Mouse (Mus musculus) kidney, adult 8-10 months (tissue): Measurements from ENCODE around the gene Hspb1.

ENCODE experiments used
- DNase-seq, 2 experiments: peaks; one replicate each; pipeline ENCODE4 v3.0.0; 2022

Hspb1 gene

DNA sequence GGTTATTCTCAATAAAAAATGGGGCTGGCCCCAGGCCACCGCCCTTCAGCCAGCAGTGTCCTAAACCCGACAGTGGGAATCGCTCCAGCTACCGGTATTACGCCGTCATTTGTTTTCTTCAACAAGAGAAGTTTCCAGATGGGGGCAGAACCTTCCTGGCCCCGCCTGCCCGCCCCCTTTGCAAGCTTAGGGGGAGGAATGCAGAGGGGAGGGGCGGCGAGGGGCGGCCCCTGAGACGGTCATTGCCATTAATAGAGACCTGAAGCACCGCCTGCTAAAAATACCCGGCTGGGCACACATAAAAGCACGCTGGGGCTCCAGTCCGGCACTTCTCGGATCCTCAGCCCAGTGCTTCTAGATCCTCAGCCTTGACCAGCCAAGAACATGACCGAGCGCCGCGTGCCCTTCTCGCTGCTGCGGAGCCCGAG lies at the start of gene Hspb1:
Hspb1 (plus strand) TSS at position 245 of the 428 bp plus-strand sequence.
- peak; percentile 86 to 87 for DNase-seq

DNA sequence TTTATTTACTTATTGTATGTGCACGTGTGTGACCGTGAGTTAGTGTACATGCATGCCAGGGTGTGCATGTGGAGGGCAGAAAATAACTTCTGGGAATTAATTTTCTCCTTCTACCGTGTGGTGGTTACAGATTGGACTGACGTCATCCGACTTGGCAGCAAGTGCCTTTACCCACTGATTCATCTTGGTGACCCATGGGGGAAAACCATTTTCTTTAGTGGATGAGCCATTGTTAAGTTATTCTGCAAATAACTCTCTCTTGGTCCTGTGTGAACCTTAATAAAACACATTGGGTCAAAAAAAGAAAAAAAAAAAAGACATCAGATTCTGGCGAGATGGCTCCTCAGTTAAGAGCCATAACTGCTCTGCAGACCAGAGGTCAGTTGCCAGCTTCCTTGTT lies 46.1 kb upstream of the Hspb1 start:
- no peak for DNase-seq

DNA sequence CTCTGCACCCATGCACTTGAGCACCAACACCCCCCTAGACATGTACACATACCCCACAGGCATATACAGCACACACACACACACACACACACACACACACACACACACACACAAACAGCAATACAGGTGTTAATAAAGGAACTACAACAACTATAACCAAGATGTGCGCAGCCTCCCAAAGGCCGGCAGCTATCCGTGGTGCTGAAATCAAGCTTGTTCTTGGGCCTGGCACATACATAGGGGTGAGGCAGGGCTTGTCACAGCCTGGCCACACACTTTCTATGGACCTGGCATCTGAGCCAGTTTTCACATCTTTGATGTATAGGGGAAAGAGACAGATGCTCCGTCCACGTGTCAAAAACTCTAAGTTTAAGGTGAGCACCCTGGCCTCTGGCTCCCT lies 44.3 kb upstream of the Hspb1 start:
- peak in 1 of 2 experiments; percentile 13 for DNase-seq

DNA sequence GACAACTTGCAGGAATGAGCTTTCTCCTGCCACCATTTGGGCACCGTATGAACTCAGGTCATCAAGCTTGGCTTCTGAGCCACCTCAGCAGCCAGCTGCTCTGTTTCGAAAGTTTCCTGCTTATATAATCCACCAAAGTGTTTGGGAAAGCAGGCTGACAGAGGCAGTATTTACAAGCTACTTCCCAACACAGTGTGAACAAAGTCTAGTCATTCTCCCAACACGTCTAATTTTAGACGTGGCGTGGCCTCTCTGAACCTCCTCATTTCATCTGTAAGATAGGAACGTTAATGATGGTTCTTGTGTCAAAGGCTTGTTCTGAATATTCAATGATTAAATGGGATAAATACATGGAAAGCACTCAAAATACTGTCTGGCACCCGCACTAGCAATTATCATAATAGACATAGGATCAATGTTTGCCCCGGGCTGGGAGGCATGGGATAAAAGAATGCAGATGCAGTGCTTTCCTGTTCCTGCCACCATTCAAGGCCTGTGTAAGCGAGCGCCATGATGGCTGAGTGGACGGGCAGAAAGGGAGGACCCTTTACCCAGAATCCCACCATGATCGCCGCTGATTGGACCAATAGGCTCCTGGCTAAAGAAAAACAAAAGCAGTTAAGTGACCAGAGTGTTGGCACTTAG lies 41.9 kb upstream of the Hspb1 start:
- DNase-seq, result no peak

DNA sequence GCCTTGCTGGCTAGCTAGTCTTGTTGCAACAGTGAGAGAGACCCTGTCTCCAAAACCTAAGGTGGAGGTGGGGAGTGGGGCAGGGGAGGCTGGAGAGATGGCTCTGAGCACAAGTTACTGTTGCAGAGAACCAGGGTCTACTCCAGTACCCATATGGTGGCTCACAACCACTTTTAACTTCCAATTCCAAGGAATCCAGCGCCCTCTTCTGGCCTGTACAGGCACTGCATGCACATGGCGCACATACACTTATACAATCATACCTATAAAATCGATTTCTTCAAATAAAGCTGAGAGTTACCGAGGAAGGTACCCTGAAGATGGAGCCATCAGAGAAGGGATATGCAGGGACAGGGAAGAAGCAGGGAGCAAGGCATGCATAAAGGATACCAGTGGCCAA lies 40.3 kb upstream of the Hspb1 start:
- DNase-seq, result no peak

DNA sequence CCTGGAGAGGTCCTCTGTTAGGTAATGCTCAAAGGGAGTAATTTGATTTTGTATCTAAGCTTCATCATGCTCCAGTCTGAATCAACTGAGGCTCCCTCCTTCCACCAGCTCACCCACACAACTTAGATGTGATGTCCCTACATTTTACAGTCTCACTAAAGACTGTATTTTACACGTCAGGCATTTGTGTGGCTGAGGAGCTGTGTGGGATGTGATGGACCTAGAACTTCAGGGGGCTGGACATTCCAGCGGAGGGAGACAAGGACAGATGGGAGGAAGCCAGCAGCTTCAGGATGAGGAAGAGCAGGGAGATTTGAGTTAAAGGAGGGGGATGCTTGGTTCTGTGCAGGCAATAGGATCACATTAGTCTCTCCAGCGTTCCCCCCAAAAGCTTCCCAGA lies 39.8 kb upstream of the Hspb1 start:
- no peak for DNase-seq

DNA sequence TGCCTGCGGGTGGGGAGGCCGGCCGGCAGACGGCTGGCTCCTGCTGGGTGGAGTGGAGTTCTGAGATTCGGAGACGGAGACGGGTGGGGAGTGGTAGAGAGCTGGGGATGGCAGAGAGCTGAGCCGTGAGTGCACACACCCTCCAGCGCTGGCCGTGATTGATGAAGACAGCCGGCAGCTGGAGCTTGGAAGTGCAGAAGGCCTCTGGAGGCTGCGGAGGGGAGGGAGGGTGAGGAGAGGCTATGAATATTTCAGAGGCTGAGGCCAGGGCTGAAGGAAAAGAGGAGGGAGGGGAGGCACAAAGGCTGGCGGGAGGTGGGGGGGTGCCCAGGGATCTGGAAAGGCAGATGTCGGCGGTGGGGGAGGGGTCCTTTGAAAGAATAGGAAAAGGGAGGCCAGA lies 36.7 kb upstream of the Hspb1 start:
- DNase-seq, result no peak

DNA sequence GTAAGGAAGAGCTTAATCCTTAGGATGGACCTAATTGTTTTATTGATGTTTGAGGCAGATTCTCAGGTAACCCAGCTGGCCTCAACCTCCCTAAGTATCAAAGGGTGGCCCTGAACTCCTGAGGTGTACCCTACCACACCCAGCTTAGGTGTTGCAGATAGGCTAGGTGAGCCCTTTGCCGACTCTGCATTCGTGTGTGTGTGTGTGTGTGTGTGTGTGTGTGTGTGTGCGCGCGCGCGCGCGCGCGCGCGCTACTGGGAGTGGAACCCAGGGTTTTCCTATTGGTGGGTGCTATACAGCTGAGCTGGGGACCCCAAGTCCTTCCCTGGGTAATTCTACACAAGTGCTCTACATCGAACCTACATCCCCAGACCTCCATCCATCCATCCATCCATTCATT lies 36.2 kb upstream of the Hspb1 start:
- no peak for DNase-seq

DNA sequence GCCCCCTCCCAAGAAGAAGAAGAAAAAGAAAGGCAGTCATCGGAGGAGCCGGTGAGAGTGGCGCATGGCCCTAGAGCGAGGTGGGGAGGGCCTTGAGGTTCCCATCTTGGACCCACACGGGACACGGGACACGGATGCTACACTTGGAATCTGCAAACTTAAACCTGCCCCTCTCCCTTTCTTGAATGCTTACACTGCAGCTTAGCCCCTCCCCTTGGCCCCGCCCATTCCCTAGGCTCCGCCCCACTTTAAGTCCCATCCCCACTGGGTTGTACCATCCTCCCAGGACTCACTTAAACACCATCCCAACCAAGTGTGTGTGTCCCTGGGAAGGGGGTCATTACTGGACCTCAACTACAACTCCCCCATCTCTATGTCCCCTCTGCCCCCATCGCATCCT lies 35.3 kb upstream of the Hspb1 start:
- no peak for DNase-seq

DNA sequence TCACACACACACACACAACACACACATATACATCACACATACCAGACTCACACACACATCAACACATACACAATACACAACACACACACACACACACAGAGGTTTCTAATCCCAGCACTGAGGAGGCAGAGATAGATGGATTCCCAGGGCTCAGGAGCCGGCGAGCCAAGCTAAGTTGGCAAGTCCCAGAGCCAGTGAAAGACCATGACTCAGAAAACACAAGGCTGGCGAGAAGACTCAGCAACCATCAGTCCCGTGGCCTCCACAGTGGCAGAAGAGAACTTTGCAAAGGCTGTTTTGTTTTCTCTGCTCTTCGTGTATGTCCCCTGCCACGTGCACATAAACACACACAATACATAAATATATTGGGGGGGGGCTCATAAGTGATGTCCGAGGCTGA lies 34.0 kb upstream of the Hspb1 start:
- no peak for DNase-seq

DNA sequence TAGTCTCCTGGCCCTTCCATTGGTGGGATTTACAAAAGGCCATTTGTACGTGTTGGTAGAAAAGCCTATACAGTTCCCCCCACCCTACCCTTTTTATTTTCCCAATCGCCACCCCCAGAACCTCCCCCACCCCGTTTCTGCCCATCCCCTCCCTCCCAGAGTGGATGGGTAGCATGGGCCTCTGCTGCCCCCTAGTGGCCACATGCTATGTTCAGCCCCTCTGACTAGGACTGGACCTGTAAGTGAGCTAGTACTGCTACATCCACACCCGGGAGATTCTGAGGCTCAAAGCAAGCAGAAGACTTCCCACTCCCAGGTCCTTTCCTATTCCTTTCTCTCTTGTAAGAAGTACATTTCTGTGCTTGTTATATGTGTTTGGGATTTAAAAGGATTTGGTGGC lies 32.6 kb upstream of the Hspb1 start:
- DNase-seq, result peak; percentile 36 to 75

DNA sequence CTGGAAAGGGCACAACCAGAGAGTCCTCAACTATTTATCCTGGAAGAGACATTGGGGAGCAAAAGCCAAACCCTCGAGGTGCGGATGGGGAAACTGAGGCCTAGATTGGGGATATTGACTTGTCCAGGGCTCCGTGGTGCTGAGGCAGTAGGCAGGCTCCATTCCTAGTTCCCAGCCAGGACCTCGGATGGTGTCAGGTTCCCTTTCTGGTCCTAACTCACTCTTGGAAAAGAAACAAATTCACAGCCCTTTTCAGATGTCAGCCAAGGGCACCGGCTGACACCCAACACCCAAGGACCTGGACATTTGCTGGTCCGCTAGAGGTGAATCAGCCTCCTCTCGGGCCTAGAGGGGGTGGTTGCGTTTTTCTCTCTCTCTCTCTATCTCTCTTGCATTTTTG lies 21.1 kb upstream of the Hspb1 start:
- DNase-seq, result no peak

DNA sequence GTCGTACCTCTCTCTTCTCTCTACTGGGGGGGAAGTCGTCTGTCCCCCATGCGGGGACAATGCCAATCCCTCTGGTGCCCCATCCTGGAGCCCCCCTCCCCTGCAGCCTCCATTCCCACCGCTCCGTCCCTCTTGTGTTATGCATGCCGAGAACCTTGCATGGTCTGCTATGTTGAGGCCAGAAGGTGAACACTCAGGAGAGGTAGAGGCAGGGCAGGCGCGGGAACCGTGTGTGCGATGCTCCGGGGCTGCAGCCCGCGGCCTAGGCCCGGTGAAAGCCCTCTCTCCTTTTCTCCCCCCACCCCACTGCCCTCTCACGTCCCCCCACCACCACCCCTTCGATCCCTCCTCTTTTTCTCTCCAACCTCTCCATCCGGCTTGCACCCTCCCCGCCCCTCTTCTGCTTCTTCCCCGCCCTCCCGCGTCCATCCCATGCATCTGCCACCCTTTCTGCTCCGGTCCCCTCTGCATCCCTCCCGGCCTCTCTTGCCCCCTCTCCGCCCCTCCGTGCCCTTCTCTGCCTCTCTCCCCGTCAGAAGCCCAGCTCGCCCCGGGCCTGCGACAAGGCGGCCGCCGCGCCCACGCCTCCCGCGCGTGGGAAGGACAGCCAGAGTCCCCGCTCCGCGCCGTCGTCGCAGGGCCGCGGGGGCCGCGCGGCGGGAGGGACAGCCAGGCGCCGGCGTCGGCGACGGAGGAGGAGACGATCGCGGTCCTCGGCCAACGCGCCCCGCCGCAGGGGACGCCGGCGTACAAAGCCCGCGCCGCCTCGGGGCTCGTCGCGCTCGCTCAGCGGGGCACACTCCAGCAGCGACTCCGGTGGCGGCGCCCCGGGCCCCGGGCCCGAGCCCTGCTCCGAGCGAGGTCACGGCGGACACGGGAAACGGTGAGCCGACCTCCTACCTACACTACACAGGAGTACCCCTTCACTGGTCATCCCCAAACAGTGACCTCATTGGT lies 19.8 kb upstream of the Hspb1 start:
- DNase-seq, result no peak

DNA sequence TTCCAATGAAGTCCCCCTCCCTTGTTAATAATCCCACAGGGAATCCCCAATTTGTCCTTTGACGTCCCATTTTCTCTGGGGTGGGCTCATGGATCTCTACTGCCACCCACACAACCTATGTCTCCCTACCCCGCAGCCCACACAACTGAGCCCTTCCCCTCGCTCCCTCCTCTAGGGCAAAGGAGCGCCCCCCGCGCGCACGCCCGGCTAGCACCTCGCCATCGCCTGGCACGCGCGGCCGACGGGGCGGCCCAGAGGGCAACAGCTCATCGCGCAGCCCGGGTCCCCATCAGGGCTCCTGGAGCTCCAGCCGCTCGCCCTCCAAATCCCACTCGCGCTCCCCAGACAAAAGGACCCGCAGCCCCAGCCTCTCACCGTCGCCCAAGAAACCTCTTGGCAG lies 19.1 kb upstream of the Hspb1 start:
- DNase-seq, result no peak

DNA sequence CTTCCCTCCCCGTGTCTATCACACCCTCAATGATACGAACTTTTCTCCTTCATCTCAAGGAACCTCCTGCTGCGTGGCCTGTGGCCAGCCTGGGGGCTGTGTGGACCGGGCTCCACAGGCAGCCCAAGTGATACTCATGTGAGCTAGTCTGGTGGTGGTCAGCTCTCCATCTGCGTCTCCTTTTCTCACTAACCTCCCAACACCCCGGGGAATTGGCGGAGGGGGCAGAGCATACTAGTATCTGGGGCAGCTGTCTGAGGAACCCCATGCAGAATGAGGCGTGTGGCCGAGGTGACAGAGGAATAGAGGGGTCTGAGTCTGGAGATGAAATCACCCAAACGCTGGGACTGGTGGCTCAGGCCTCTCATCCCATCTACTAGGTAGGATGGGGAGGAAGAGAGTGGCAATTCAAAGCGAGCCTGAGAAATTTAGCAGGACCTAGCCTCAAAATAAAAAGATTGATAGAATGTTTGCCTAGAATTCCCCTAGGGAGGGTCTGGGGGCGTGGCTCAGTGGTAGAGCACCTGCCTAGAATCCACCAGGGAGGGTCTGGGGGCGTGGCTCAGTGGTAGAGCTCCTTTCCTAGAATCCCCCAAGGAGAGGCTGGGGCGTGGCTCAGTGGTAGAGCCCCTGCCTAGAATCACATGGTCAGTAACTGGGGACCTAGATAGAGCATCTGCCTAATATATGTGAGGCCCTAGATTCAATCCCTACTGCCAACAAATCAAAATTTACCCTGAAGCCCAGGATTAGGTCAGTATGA lies 17.9 kb upstream of the Hspb1 start:
- no peak for DNase-seq

DNA sequence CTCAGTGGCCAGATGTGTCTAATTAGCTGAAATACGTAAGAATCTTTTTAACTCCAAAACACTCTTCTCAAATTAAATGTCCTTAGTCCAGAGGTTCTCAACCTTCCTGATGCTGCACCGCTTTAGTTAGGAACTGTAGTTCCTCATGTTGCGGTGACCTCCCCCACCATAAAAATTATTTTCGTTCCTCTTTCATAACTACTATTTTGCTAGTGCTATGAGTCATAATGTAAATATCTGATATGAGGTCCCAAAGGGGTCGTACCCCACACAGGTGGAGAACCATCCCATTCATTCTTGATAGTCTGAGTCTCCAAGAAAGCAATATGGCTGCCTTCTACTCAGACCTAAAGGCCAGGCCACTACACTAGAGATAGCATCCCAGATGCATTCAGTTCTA lies 17.2 kb upstream of the Hspb1 start:
- DNase-seq, result no peak

DNA sequence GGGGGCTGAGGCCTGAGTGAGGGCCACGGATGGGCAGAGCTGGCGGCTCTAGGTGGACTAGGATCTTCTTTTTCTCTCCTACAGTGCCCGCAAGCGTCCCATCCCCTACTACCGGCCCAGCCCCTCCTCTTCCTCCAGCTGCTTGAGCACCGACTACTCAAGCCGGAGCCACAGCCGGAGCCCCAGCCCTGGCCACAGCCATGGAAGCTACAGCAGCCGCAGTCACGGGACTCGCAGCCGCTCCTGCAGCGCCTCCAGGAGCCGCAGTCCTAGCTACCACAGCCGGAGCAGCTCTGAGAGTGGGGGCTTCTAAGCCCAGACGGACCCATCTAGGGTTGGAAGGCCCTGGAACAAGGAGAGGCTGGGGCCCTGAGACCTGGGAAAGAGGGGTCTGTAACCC lies 14.7 kb upstream of the Hspb1 start:
- DNase-seq, result no peak

DNA sequence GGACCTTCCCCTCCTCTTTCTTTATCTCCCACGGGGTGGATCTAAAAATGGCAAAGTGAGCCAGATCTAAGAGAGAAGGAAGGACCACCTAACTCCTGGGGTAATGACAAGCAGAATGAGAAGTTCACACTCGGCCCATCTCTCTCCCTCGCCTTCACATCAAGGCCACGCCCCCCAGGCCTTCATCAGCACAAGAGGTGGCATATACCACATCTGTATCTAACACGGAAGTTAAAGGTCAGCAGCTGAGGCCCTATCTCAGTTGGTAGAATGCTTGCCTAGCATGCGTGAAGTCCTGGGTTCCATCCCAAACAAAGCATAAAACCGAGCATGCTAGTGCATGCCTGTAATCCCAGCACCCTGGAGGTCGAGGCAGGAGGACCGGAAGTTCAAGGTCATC lies 14.0 kb upstream of the Hspb1 start:
- DNase-seq, result no peak

DNA sequence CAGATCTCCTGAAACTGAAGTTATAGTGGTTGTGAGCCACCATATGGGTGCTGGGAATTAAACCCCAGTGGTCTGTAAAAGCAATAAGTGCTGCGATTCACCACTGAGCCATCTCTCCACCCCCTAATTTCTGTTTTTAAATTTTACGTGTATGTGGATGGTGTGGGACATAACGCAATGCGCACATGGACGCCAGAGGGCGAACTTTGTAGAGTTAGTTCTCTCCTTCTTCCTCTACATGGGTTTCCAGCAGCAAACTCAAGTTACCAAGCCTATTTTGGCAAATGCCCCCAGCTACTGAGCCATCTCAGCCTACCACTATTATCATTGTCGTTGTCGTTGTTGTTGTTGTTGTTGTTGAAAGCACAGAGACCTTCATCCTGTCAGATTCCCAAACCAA lies 10.5 kb upstream of the Hspb1 start:
- peak; percentile 32 to 67 for DNase-seq

DNA sequence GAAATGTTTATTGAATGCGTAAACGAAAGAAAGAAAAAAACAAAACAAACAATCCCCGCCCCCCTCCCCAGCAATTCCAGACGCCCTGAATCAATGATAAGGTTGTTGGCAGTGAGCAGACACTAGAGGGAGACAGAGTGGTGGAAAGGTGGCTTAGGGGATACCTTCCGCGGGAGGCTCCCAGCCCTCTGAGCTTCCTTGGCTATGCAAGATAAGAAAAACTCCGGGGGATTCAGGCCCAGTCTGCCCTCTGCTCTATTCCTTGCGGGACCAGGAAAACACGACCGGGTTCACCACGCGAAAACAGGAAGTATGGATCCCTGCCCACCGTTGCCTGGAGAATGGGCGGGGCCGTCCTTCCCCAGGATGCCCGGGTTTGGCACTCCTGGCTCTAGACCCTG lies 9.9 kb upstream of the Hspb1 start:
- DNase-seq, result peak; percentile 49 to 52

DNA sequence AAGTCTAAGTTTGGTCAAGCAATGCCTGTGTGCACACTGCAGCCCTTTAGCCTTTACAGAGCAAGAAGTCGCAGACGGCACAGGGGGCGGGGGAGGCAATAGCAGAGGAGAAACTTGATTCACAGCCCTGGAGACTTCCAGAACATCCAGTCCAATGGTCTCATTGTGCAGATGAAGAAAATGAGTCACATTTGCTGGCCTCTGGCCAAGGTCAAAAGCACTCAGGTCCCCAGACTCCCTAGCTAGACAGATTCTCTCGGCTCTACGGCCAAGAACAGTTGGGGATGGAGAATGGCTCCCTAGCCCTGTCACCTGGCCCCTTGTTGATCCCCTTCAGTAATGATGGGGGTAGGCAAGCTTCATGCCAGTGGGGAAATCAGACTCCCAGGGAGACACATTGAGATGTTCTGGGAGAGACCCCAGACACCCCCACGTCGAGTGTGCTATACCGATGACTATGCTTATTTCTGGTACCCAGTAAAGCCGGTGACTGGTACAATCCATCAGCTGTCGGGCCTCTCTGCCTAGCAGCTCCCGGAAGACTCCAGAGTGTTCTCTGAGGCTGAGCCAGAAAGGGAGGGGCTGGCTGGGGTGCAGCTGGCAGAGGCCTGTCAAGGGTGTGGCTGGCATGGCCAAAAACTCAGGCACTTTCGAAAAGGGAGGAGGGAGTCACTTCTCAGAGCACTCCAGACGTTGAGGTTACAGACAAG lies 8.1 kb upstream of the Hspb1 start:
- peak; percentile 58 to 68 for DNase-seq

DNA sequence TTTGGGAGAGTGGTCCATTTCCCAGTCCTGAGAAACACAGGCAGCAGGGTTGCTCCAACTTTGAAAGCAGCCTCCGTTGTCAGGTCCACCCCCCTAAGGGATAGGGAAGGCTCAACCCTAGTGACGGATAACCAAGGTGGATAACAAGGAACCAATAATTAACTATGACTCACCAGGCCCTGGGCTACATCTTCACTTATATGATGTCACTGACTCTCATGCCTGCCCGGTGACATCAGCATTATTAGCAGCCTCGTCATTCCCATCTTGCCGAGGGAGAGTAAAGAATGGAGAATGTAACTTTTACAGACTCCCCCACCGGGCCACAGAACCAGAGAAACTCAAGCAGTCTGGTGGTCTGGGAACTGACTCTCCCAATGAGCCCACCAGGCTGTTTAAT lies 3.1 kb upstream of the Hspb1 start:
- no peak for DNase-seq
